ENCODE assay signal across 9 mouse cellular contexts in the genomic region with DNA sequence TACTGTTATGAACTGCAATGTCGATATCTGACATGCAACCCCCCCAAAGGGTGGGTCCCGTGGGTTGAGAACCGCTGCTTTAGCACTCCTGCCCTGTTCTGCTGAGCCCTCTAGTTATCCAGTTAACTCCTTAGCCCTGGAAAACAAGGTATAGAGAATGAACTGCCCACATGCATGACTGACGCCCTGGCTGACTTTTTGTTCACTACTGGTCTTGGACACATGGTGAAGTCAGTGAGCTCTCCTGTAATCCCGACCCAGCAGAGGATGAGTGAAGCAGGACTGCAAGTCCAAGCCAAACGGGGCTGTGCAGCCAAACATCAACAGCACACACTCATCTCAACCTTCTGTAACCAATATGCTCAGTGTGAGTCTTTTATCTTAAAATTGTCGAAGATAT. TPM values are rescaled to one million over a fixed set of nuclear protein-coding genes. Genes with fewer than 3 reads are reported as not detected.
A peak's percentile ranks its signal among the peaks of the same experiment; 100 is the strongest.
DNase-seq lines count a peak whose midpoint lies in the region; ATAC-seq lines count a peak whose summit lies in the region.
"Had no signal": no experiment of that assay in that cellular context is flagged by ENCODE, and none has a peak within 500 bp of the region (broad histone marks: within the 10 kb centered on the region; RNA-seq: fewer than 3 reads in every experiment).

No protein-coding gene starts in this region.

- peak overlapping the region; percentile 71; the same call in 1 of the 2 replicates for H3K4me2 ChIP-seq in kidney, embryonic 14.5 days (replicated peaks; ENCODE audit: low read depth, low read length)
- H3K4me2 ChIP-seq in embryonic facial prominence, embryonic 13.5 days = peak overlapping the region; percentile 72
- H3K4me2 ChIP-seq in hindbrain, embryonic 14.5 days (replicated peaks) = peak overlapping the region; percentile 69
- peak overlapping the region; percentile 55; the same call in 1 of the 2 replicates for H3K4me2 ChIP-seq in midbrain, embryonic 15.5 days

- H3K9me3 ChIP-seq in kidney, embryonic 14.5 days (ENCODE audit: control insufficient read depth, low read length) = no peaks in the 10 kb centered on the region
- no peaks in the 10 kb centered on the region for H3K9me3 ChIP-seq in embryonic facial prominence, embryonic 13.5 days
- no peaks in the 10 kb centered on the region for H3K9me3 ChIP-seq in hindbrain, embryonic 14.5 days (ENCODE audit: control insufficient read depth, low read length)
- H3K9me3 ChIP-seq in midbrain, embryonic 15.5 days = no peaks in the 10 kb centered on the region

- 84% methylated on average over 7 of the region's 7 CpGs for WGBS in kidney, embryonic 14.5 days
- WGBS in embryonic facial prominence, embryonic 13.5 days = 82% methylated on average over 7 of the region's 7 CpGs
- 90% methylated on average over 7 of the region's 7 CpGs for WGBS in hindbrain, embryonic 14.5 days
- WGBS in midbrain, embryonic 15.5 days = 84% methylated on average over 7 of the region's 7 CpGs

- H3K27ac ChIP-seq in kidney, embryonic 14.5 days (ENCODE audit: low read depth, low read length) = no peak overlapping the region
- no peak overlapping the region for H3K27ac ChIP-seq in embryonic facial prominence, embryonic 13.5 days
- no peak overlapping the region for H3K27ac ChIP-seq in hindbrain, embryonic 14.5 days
- H3K27ac ChIP-seq in midbrain, embryonic 15.5 days = no peak overlapping the region

- peaks cover 18% of the 10 kb centered on the region; the same call in 1 of the 2 replicates for H3K4me1 ChIP-seq in kidney, embryonic 14.5 days (ENCODE audit: control insufficient read depth, insufficient read depth, low read length)
- H3K4me1 ChIP-seq in embryonic facial prominence, embryonic 13.5 days = peaks cover 21% of the 10 kb centered on the region
- peaks cover 18% of the 10 kb centered on the region for H3K4me1 ChIP-seq in hindbrain, embryonic 14.5 days (replicated peaks; ENCODE audit: control insufficient read depth, insufficient read depth, low read length)
- H3K4me1 ChIP-seq in midbrain, embryonic 15.5 days = peaks cover 33% of the 10 kb centered on the region

- no peak for DNase-seq in kidney, adult 11 months
- no peak for DNase-seq in hindbrain, embryonic 14.5 days (ENCODE audit: low spot score)
- DNase-seq in adrenal gland, adult 8-10 months = no peak
- DNase-seq in spleen, postnatal 10 days (ENCODE audit: low spot score in 2 of 2) = no peak
- no peak for DNase-seq in lung, postnatal 4 days
- DNase-seq: lung, postnatal 14 days had no signal

- ATAC-seq in kidney, embryonic 14.5 days (ENCODE audit: low FRiP score, low TSS enrichment) = no peak
- ATAC-seq in embryonic facial prominence, embryonic 13.5 days (ENCODE audit: insufficient number of reproducible peaks, insufficient read depth, low FRiP score, low TSS enrichment, low read depth) = no peak
- no peak for ATAC-seq in hindbrain, embryonic 14.5 days (ENCODE audit: low FRiP score)
- ATAC-seq in midbrain, embryonic 15.5 days (replicated peaks) = no peak

- no peaks in the 10 kb centered on the region for H3K27me3 ChIP-seq in kidney, embryonic 14.5 days (ENCODE audit: control insufficient read depth, insufficient read depth, low read length)
- H3K27me3 ChIP-seq in embryonic facial prominence, embryonic 13.5 days = no peaks in the 10 kb centered on the region
- no peaks in the 10 kb centered on the region for H3K27me3 ChIP-seq in hindbrain, embryonic 14.5 days (ENCODE audit: control insufficient read depth, insufficient read depth, low read length)
- no peaks in the 10 kb centered on the region for H3K27me3 ChIP-seq in midbrain, embryonic 15.5 days (replicated peaks)

- H3K36me3 ChIP-seq in kidney, embryonic 14.5 days (ENCODE audit: control insufficient read depth, insufficient read depth, low read length) = peaks cover 38% of the 10 kb centered on the region
- H3K36me3 ChIP-seq in embryonic facial prominence, embryonic 13.5 days = peaks cover 47% of the 10 kb centered on the region
- peaks cover 47% of the 10 kb centered on the region for H3K36me3 ChIP-seq in hindbrain, embryonic 14.5 days (replicated peaks; ENCODE audit: control insufficient read depth, insufficient read depth)
- peaks cover 6% of the 10 kb centered on the region; the same call in 1 of the 2 replicates for H3K36me3 ChIP-seq in midbrain, embryonic 15.5 days (replicated peaks)

- H3K9ac ChIP-seq in kidney, embryonic 14.5 days (ENCODE audit: low read depth, low read length) = peak overlapping the region; percentile 96
- no peak overlapping the region for H3K9ac ChIP-seq in embryonic facial prominence, embryonic 13.5 days
- H3K9ac ChIP-seq in hindbrain, embryonic 14.5 days = peak overlapping the region; percentile 99; the same call in 1 of the 2 replicates
- H3K9ac ChIP-seq in midbrain, embryonic 15.5 days = no peak overlapping the region

- H3K4me3 ChIP-seq in kidney, embryonic 14.5 days (ENCODE audit: low read length) = peak overlapping the region; percentile 88
- peak overlapping the region; percentile 100 for H3K4me3 ChIP-seq in embryonic facial prominence, embryonic 13.5 days
- peak overlapping the region; percentile 98; the same call in 1 of the 2 replicates for H3K4me3 ChIP-seq in hindbrain, embryonic 14.5 days (replicated peaks; ENCODE audit: low read length)
- peak overlapping the region; percentile 92; the same call in 1 of the 2 replicates for H3K4me3 ChIP-seq in midbrain, embryonic 15.5 days

RNA-seq across cellular contexts. Expression of a gene that starts 1.8 kb away (rescaled TPM):
- 82.3 and 116 TPM in 2 replicates for polyA plus RNA-seq in kidney, embryonic 14.5 days (2014; fragmentation: Nextera tagmentation; extraction: Ambion mirVana)
- polyA plus RNA-seq in embryonic facial prominence, embryonic 13.5 days (2015; fragmentation: Nextera tagmentation; extraction: Ambion mirVana) = 113 and 118 TPM in 2 replicates
- 316 and 319 TPM in 2 replicates for polyA plus RNA-seq in hindbrain, embryonic 14.5 days (2014; fragmentation: Nextera tagmentation; extraction: Ambion mirVana)
- 278 and 295 TPM in 2 replicates for polyA plus RNA-seq in midbrain, embryonic 15.5 days (2015; fragmentation: Nextera tagmentation; extraction: Ambion mirVana)
- total RNA-seq in adrenal gland, adult 8-10 months (2022) = 100 to 1,000 TPM in 2 of 4 experiments, 10 to 100 TPM in 2; 73.1 to 126 (median 88.6) TPM

RNA-seq across cellular contexts. Expression of a gene that starts 47.0 kb away (rescaled TPM):
- polyA plus RNA-seq in kidney, embryonic 14.5 days (2014; fragmentation: Nextera tagmentation; extraction: Ambion mirVana) = 746 and 807 TPM in 2 replicates
- 752 and 768 TPM in 2 replicates for polyA plus RNA-seq in embryonic facial prominence, embryonic 13.5 days (2015; fragmentation: Nextera tagmentation; extraction: Ambion mirVana)
- polyA plus RNA-seq in hindbrain, embryonic 14.5 days (2014; fragmentation: Nextera tagmentation; extraction: Ambion mirVana) = 292 and 300 TPM in 2 replicates
- polyA plus RNA-seq in midbrain, embryonic 15.5 days (2015; fragmentation: Nextera tagmentation; extraction: Ambion mirVana) = 298 and 315 TPM in 2 replicates
- 100 to 1,000 TPM; 154 to 239 (median 191) TPM for total RNA-seq in adrenal gland, adult 8-10 months (2022)

Comparison
In these comparisons a context has a peak if more than half of its experiments do, and no peak if none do; other contexts are left out.
1. H3K9ac ChIP-seq: peak in kidney, embryonic 14.5 days (single experiment) and hindbrain, embryonic 14.5 days (single experiment); none in embryonic facial prominence, embryonic 13.5 days (single experiment) and midbrain, embryonic 15.5 days (single experiment).
2. Peak in every context shown above with its lines, with median percentiles within 50 percentile points of each other: H3K4me2 ChIP-seq and H3K4me3 ChIP-seq.